Mouse (Mus musculus) lung, postnatal 0 days (tissue): ENCODE measurements at regions not wholly inside any gene's neighbourhood (a gene's known extent, or its start where the extent isn't known, plus 50 kb on each side); places are given as distances from the start of the nearest gene placed in this dataset.

Experiments used
- CTCF ChIP-seq: IDR thresholded peaks from 2 replicates; pipeline ENCODE4 v1.5.1; 2016; ENCODE audit warnings: antibody characterized with exemption, mild to moderate bottlenecking
- EP300 ChIP-seq: IDR thresholded peaks from 2 replicates; pipeline ENCODE4 v1.6.1; 2016; ENCODE audit warnings: antibody characterized with exemption, mild to moderate bottlenecking, control low read depth

DNA sequence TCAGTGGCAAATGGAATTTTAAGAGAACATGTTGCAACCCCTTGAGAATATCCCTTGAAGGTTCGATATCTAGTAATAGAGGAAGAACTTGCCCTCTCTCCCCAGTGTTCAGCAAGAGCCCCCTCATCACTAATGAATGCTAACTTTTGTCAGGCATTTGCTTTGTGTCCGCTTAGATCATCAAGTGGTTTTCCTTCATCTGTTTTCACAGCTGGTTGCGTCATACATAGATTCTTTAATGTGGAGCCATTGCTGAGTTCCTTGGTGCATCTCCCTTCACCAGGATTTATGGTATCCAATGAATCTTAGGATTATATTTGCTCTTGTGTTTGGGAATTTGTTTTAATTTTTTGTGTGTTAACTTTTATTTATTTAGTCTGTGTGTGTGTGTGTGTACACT is 124.2 kb upstream of the Twist2 start:
- TF ChIP-seq CTCF (no peak), EP300 (no peak)
